Mouse (Mus musculus) bone marrow, adult 2 months (tissue): Measurements from ENCODE around the gene Pcdh15. TPM values are rescaled to one million over a fixed set of nuclear protein-coding genes. Genes with fewer than 3 reads are reported as not detected.

Experiments
- H3K27ac ChIP-seq: fragments of 200-500 bp; 2 replicates; pipeline ENCODE4 v1.5.1; 2012; ENCODE audit warnings: low read depth, mild to moderate bottlenecking, control low read depth, inconsistent platforms, low read length; ENCODE audit not compliant: control insufficient read depth, poor library complexity, insufficient read depth
- H3K4me1 ChIP-seq: fragments of 200-500 bp; 2 replicates; pipeline ENCODE4 v1.6.1; 2011; ENCODE audit warnings: low read length; ENCODE audit not compliant: control insufficient read depth, insufficient read depth
- H3K4me3 ChIP-seq: fragments of 200-500 bp; replicated peaks from 2 replicates; pipeline ENCODE3; 2011; ENCODE audit warnings: mild to moderate bottlenecking, low read depth, low read length, control low read depth; ENCODE audit not compliant: control insufficient read depth
- CTCF ChIP-seq: fragments of 200-500 bp; IDR thresholded peaks from 2 replicates; pipeline ENCODE4 v1.5.1; 2011; ENCODE audit warnings: low read length, control low read depth; ENCODE audit not compliant: control insufficient read depth, insufficient read depth
- POLR2A ChIP-seq: fragments of 200-500 bp; IDR thresholded peaks from 2 replicates; pipeline ENCODE4 v1.6.1; 2011; ENCODE audit warnings: low read depth, mild to moderate bottlenecking, control low read depth, low read length, borderline replicate concordance; ENCODE audit not compliant: control insufficient read depth
- WGBS: fragments of 180-500 bp; shearing (Covaris S2); methylation state at CpG from one replicate; pipeline ENCODE4 v1.1.7; 2018; 5-methylcytosine and 5-hydroxymethylcytosine counted together
- polyA plus RNA-seq: library from polyadenylated mRNA; stranded (reverse); fragments of >200 nt; gene quantifications from 2 replicates; pipeline ENCODE4 v1.2.4, GENCODE M21; 2011; ENCODE audit warnings: low replicate concordance; ENCODE audit not compliant: missing spikeins, insufficient read depth, insufficient read length

Pcdh15 gene
- polyA plus RNA-seq, 1 experiment = 0.47 TPM

- TF ChIP-seq CTCF (no peak), POLR2A (no peak)
- 52% methylated on average over 3 of the region's 3 CpGs for WGBS
- Histone ChIP-seq H3K4me1 (no peaks in the 10 kb centered on the region), H3K4me3 (no peak overlapping the region), H3K27ac (no peak overlapping the region)
Observed at GRCm38 (mm10) chr10:74181921-74182320, 1082.8 kb downstream of the Pcdh15 start.

- Histone ChIP-seq H3K27ac (no peak overlapping the region), H3K4me3 (no peak overlapping the region), H3K4me1 (no peaks in the 10 kb centered on the region)
- no peak for TF ChIP-seq CTCF
- no peak for TF ChIP-seq POLR2A
Observed at GRCm38 (mm10) chr10:74203650-74204049, 1104.5 kb downstream of the Pcdh15 start.

- 31% methylated on average over 1 of the region's 1 CpGs for WGBS
- Histone ChIP-seq H3K27ac (no peak overlapping the region), H3K4me1 (no peaks in the 10 kb centered on the region), H3K4me3 (no peak overlapping the region)
- TF ChIP-seq POLR2A = no peak
- TF ChIP-seq CTCF = no peak
Observed at GRCm38 (mm10) chr10:74217268-74217667, 1118.1 kb downstream of the Pcdh15 start.

GRCm38 (mm10) chr10:74220439-74220838 is 1121.3 kb downstream of the Pcdh15 start:
- Histone ChIP-seq H3K4me3 (no peak overlapping the region), H3K27ac (no peak overlapping the region), H3K4me1 (no peaks in the 10 kb centered on the region)
- WGBS = 77% methylated on average over 2 of the region's 2 CpGs
- no peak for TF ChIP-seq POLR2A

- Histone ChIP-seq H3K27ac (no peak overlapping the region), H3K4me3 (no peak overlapping the region), H3K4me1 (no peaks in the 10 kb centered on the region)
- 79% methylated on average over 15 of the region's 15 CpGs for WGBS
- TF ChIP-seq CTCF (no peak), POLR2A (no peak)
Observed at GRCm38 (mm10) chr10:74257716-74258446, 1158.7 kb downstream of the Pcdh15 start.

GRCm38 (mm10) chr10:74258639-74259038 is 1159.5 kb downstream of the Pcdh15 start:
- Histone ChIP-seq H3K27ac (no peak overlapping the region), H3K4me1 (no peaks in the 10 kb centered on the region), H3K4me3 (no peak overlapping the region)
- TF ChIP-seq CTCF = no peak
- no peak for TF ChIP-seq POLR2A

- no peak overlapping the region for H3K27ac ChIP-seq
- no peak overlapping the region for H3K4me3 ChIP-seq
- 69% methylated on average over 6 of the region's 6 CpGs for WGBS
- no peaks in the 10 kb centered on the region for H3K4me1 ChIP-seq
- TF ChIP-seq POLR2A = no peak
- TF ChIP-seq CTCF = no peak
Observed at GRCm38 (mm10) chr10:74269637-74270269, 1170.6 kb downstream of the Pcdh15 start.

- H3K4me1 ChIP-seq = no peaks in the 10 kb centered on the region
- H3K4me3 ChIP-seq = no peak overlapping the region
- no peak for TF ChIP-seq POLR2A
- no peak for TF ChIP-seq CTCF
- H3K27ac ChIP-seq = no peak overlapping the region
- WGBS = 73% methylated on average over 5 of the region's 5 CpGs
Observed at GRCm38 (mm10) chr10:74270894-74271293, 1171.8 kb downstream of the Pcdh15 start.
